Mouse (Mus musculus): ENCODE measurements around the gene Cnot9. TPM values are rescaled to one million over a fixed set of nuclear protein-coding genes. Genes with fewer than 3 reads are reported as not detected.

Gene Cnot9
- polyA plus RNA-seq, 1 experiment from 2014 or later, result 67.1 TPM

DNA sequence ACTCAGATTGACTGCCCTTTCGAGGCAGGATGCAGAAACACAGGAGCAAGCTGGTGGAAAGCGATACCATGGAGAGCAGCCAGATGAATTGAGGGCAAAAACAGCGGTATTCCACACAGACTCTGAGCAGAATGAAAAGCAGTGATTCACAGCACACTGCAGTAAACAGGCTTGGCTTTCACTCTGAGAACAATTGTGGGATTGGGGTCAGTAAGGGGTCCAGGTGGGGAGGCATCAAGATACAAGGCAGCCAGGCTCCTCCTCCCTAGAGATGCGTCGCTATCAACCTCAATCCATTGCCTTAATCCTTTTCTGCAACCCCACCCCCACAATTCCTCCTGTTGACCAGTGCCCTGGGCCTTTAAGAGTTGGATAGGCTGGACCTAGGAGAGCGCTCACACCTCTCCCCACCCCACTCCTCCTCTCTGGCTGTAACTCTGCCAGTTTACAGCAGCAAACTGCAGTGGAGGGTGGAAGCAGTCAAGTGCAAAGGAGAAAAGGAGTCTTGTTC lies 36.6 kb downstream of the Cnot9 start, which contains the start of gene Plcd4:
Gene Plcd4, plus strand, starts transcription at position 438 of the 511 bp plus-strand sequence.
- WGBS, result 6% methylated on average over 6 of the region's 6 CpGs
- DNase-seq (ENCODE audit: low spot score), result no peak
- Histone ChIP-seq H3K4me1 (peaks cover 8% of the 10 kb centered on the region; the same call in 1 of the 2 replicates), H3K9me3 (no peaks in the 10 kb centered on the region), H3K27me3 (ENCODE audit: insufficient read depth, poor library complexity, severe bottlenecking) (0 out of 2 replicates have a peak, but pooled peaks cover 3% of the 10 kb centered on the region), H3K36me3 (no peaks in the 10 kb centered on the region), H3K27ac (no peak within 1 kb of the TSS), H3K4me3 (no peak within 1 kb of the TSS)

DNA sequence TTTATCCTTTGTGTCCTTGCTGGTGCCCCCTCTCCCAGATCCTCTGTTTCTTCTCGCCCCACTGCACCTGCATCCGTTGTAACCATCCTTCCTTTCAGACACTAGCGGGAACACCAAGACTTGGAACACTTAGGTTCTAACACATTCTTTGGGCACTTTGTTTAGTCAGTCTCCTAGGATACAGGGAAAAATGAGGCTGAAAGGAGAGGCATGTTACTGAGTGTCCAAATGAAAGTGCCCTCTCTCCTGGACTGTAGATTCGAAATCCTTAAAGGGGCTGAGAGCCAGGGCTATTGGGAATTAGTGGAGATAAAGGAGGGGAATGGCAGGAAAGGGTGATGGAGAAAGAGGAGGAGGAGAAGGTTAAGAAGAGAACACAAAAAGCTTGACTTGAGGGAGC lies 38.3 kb downstream of the Cnot9 start, which contains the start of gene Usp37:
Gene Usp37, minus strand, starts transcription at position 101 of the 400 bp plus-strand sequence.
- no peaks in the 10 kb centered on the region for H3K9me3 ChIP-seq
- peaks cover 8% of the 10 kb centered on the region; the same call in 1 of the 2 replicates for H3K4me1 ChIP-seq
- no peak within 1 kb of the TSS for H3K27ac ChIP-seq
- whole genome bisulfite sequencing, result 84% methylated on average over 4 of the region's 4 CpGs
- H3K36me3 ChIP-seq, result no peaks in the 10 kb centered on the region
- H3K27me3 ChIP-seq (ENCODE audit: insufficient read depth, poor library complexity, severe bottlenecking), result 0 out of 2 replicates have a peak, but pooled peaks cover 3% of the 10 kb centered on the region
- no peak within 1 kb of the TSS for H3K4me3 ChIP-seq
- no peak for DNase-seq (ENCODE audit: low spot score)

DNA sequence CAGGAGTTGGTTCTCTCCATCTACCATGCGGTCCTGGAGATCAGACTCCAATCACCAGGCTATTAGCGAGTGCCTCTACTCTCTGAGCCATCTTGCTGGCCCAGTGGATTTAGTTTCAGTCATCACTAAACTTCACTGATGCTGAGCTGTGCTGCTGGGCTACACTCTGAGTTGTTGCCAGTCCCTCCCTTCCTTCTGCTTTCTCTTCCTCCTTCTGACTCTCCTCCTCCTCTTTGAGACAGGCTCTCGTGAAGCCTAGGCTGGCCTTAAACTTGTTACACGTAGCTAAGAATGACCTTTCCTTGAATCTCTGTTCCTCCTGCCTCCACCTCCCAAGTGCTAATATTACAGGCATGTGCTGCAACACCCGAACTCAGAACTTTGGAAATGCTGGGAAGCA lies 53.2 kb downstream of the Cnot9 start:
- WGBS, result 74% methylated on average over 5 of the region's 5 CpGs
- Histone ChIP-seq H3K36me3 (peaks cover 5% of the 10 kb centered on the region), H3K4me1 (no peaks in the 10 kb centered on the region), H3K9me3 (no peaks in the 10 kb centered on the region), H3K27me3 (ENCODE audit: insufficient read depth, poor library complexity, severe bottlenecking) (no peaks in the 10 kb centered on the region), H3K27ac (no peak overlapping the region), H3K4me3 (no peak overlapping the region)
- DNase-seq (ENCODE audit: low spot score), result no peak

DNA sequence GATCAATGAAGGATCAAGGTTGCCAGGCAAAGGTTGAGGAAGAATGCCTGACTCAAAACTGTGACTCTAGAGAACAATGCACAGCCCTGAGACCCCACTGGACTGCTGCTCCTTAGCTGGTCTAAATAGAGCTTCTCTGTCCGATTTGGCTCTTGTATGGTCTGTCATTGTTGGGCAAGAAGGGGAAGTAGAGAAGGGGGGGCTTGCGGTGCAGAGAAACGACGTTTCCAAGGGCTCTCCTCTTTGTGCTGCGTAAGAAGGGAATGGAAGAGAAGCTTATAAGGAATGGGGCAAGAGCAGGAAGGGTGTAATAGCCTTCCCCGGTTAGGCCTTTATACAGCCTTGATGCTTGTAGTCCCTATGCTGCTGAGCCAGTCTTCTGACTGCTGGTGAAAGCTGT lies 60.0 kb downstream of the Cnot9 start:
- H3K27me3 ChIP-seq (ENCODE audit: insufficient read depth, poor library complexity, severe bottlenecking), result no peaks in the 10 kb centered on the region
- no peak for DNase-seq (ENCODE audit: low spot score)
- H3K4me3 ChIP-seq, result no peak overlapping the region
- 94% methylated on average over 6 of the region's 6 CpGs for WGBS
- 0 out of 2 replicates have a peak, but pooled peaks cover 5% of the 10 kb centered on the region for H3K4me1 ChIP-seq
- H3K9me3 ChIP-seq, result no peaks in the 10 kb centered on the region
- H3K36me3 ChIP-seq, result peaks cover 73% of the 10 kb centered on the region
- no peak overlapping the region for H3K27ac ChIP-seq

DNA sequence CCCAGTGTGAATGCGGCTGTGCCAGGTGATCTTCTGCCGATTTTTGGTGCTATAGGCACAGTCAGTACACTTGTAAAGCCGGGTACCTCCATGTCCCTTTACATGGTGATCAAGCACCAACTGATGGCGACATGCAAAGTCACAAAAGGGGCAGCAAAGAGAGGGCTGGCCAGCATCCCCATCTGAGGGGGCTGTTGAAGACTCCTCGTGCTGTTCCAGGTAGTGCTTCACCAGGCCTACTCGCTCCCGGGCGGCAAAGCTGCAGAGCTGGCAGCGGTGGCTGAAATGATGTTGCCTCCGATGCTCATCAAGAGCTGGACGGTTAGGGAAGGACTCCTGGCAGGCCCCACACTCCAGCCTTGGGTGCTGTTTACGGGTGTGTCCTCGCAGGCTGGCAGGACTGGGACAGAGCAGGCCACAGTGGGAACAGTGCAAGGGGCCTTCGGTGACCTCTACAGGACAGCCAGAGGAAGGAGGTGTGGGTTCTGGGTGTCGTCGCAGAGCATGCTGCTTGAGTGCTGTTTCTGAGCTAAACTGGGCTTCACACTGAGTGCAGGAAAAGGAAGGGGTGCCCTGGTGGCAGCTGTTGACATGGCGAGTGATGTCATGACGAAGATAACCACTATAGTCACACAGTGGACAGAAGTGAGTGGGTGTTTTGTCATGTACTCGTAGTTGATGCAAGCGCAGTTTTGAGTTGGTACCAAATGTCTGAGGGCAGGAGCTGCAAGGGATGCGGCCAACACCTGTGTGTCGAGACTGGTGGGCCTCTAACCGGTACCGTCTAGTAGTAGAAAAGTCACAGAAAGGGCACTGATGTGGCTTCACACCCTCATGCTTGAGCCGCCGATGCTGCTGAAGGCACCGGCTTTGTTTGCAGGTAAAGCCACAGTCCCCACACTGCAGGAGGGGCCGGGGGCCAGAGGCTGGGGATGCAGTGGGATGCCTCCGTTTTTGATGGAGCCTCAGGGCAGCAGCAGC lies 64.2 kb downstream of the Cnot9 start:
- H3K9me3 ChIP-seq, result no peaks in the 10 kb centered on the region
- H3K4me1 ChIP-seq, result 0 out of 2 replicates have a peak, but pooled peaks cover 5% of the 10 kb centered on the region
- WGBS, result 88% methylated on average over 29 of the region's 29 CpGs

More for the DNA sequence above, 64.2 kb downstream of the Cnot9 start:
- no peak for DNase-seq (ENCODE audit: low spot score)
- no peak overlapping the region for H3K27ac ChIP-seq
- no peak overlapping the region for H3K4me3 ChIP-seq
- H3K36me3 ChIP-seq, result peaks cover 99% of the 10 kb centered on the region
- no peaks in the 10 kb centered on the region for H3K27me3 ChIP-seq (ENCODE audit: insufficient read depth, poor library complexity, severe bottlenecking)

Other genes starting within 250 kb of the Cnot9 start
- 0.70 and 1.7 TPM in 2 replicates for gene Gpbar1, start 227.5 kb upstream of the Cnot9 start, polyA plus RNA-seq (2016; fragmentation: Nextera tagmentation; extraction: Ambion mirVana)
- gene Aamp, start 221.3 kb upstream of the Cnot9 start, polyA plus RNA-seq (2016; fragmentation: Nextera tagmentation; extraction: Ambion mirVana), result 224 and 261 TPM in 2 replicates
- gene Pnkd, start 221.1 kb upstream of the Cnot9 start, polyA plus RNA-seq (2016; fragmentation: Nextera tagmentation; extraction: Ambion mirVana), result 170 and 253 TPM in 2 replicates
- gene Tmbim1, start 200.4 kb upstream of the Cnot9 start, polyA plus RNA-seq (2016; fragmentation: Nextera tagmentation; extraction: Ambion mirVana), result 25.5 and 33.1 TPM in 2 replicates
- 0.20 and 0.28 TPM in 2 replicates for gene Catip, start 143.9 kb upstream of the Cnot9 start, polyA plus RNA-seq (2016; fragmentation: Nextera tagmentation; extraction: Ambion mirVana)
- 1.1 and 1.6 TPM in 2 replicates for gene Slc11a1, start 130.9 kb upstream of the Cnot9 start, polyA plus RNA-seq (2016; fragmentation: Nextera tagmentation; extraction: Ambion mirVana)
- 55.9 and 69.2 TPM in 2 replicates for gene Ctdsp1, start 114.5 kb upstream of the Cnot9 start, polyA plus RNA-seq (2016; fragmentation: Nextera tagmentation; extraction: Ambion mirVana)
- 0.94 and 1.1 TPM in 2 replicates for gene Vil1, start 96.7 kb upstream of the Cnot9 start, polyA plus RNA-seq (2016; fragmentation: Nextera tagmentation; extraction: Ambion mirVana)
- gene Plcd4, start 36.8 kb downstream of the Cnot9 start, polyA plus RNA-seq (2016; fragmentation: Nextera tagmentation; extraction: Ambion mirVana), result 0.42 and 0.48 TPM in 2 replicates
- gene Usp37, start 38.2 kb downstream of the Cnot9 start, polyA plus RNA-seq (2016; fragmentation: Nextera tagmentation; extraction: Ambion mirVana), result 26.8 and 28.3 TPM in 2 replicates
- gene Zfp142, start 82.2 kb downstream of the Cnot9 start, polyA plus RNA-seq (2016; fragmentation: Nextera tagmentation; extraction: Ambion mirVana), result 6.8 and 9.2 TPM in 2 replicates
- 23.3 TPM in 2 replicates for gene Bcs1l, start 82.2 kb downstream of the Cnot9 start, polyA plus RNA-seq (2016; fragmentation: Nextera tagmentation; extraction: Ambion mirVana)
- 25.4 and 32.8 TPM in 2 replicates for gene Rnf25, start 95.3 kb downstream of the Cnot9 start, polyA plus RNA-seq (2016; fragmentation: Nextera tagmentation; extraction: Ambion mirVana)
- gene Stk36, start 95.4 kb downstream of the Cnot9 start, polyA plus RNA-seq (2016; fragmentation: Nextera tagmentation; extraction: Ambion mirVana), result 4.1 and 6.2 TPM in 2 replicates
- gene Ttll4, start 155.7 kb downstream of the Cnot9 start, polyA plus RNA-seq (2016; fragmentation: Nextera tagmentation; extraction: Ambion mirVana), result 27.8 and 28.9 TPM in 2 replicates
- gene Cyp27a1, start 207.5 kb downstream of the Cnot9 start, polyA plus RNA-seq (2016; fragmentation: Nextera tagmentation; extraction: Ambion mirVana), result 11.4 and 17.5 TPM in 2 replicates
- 2.3 and 6.8 TPM in 2 replicates for gene Prkag3, start 243.2 kb downstream of the Cnot9 start, polyA plus RNA-seq (2016; fragmentation: Nextera tagmentation; extraction: Ambion mirVana)

Data from heart, embryonic 10.5 days (tissue).